Mouse (Mus musculus): ENCODE data around the gene Cep112. TPM values are rescaled to one million over a fixed set of nuclear protein-coding genes. Genes with fewer than 3 reads are reported as not detected.
"Not testable (repeated sequence)": the region's sequence is repeated elsewhere in the genome, so short reads cannot be mapped to it uniquely, and the experiment has no call there.

Cep112 gene
- total and polyA plus RNA-seq, 2 experiments from 2014 or later, result 8.6 to 17.2 TPM

- Histone ChIP-seq H3K4me3 (ENCODE audit: low read depth, low read length) (no peak overlapping the region), H3K27me3 (ENCODE audit: insufficient read depth, low read length) (no peaks in the 10 kb centered on the region), H3K9me3 (ENCODE audit: low read length) (no peaks in the 10 kb centered on the region), H3K4me2 (ENCODE audit: low read depth) (no peak overlapping the region), H3K27ac (ENCODE audit: low read depth, low read length) (no peak overlapping the region), H3K4me1 (ENCODE audit: insufficient read depth) (peaks cover 8% of the 10 kb centered on the region), H3K9ac (no peak overlapping the region), H3K36me3 (ENCODE audit: insufficient read depth) (no peaks in the 10 kb centered on the region)
- no peak for DNase-seq
- TF ChIP-seq CTCF (IDR thresholded peaks at IDR 0.05; ENCODE audit: low read depth), result no peak
- ATAC-seq, result no peak
- WGBS, result 27% methylated on average over 6 of the region's 6 CpGs
Measured at GRCm38 (mm10) chr11:108862360-108862759, 437.4 kb downstream of the Cep112 start.

GRCm38 (mm10) chr11:108865746-108866145 is 440.8 kb downstream of the Cep112 start:
- H3K4me3 ChIP-seq (ENCODE audit: low read depth, low read length), result no peak overlapping the region
- DNase-seq, result no peak
- H3K9ac ChIP-seq, result no peak overlapping the region
- TF ChIP-seq CTCF (IDR thresholded peaks at IDR 0.05; ENCODE audit: low read depth), result no peak
- H3K9me3 ChIP-seq (ENCODE audit: low read length), result no peaks in the 10 kb centered on the region
- ATAC-seq, result no peak
- no peaks in the 10 kb centered on the region for H3K27me3 ChIP-seq (ENCODE audit: insufficient read depth, low read length)
- WGBS, result 57% methylated on average over 8 of the region's 8 CpGs
- H3K36me3 ChIP-seq (ENCODE audit: insufficient read depth), result no peaks in the 10 kb centered on the region
- H3K4me2 ChIP-seq (ENCODE audit: low read depth), result no peak overlapping the region
- H3K4me1 ChIP-seq (ENCODE audit: insufficient read depth), result no peaks in the 10 kb centered on the region
- H3K27ac ChIP-seq (ENCODE audit: low read depth, low read length), result no peak overlapping the region

- H3K9me3 ChIP-seq (ENCODE audit: low read length), result no peaks in the 10 kb centered on the region
- DNase-seq (no peak), ATAC-seq (no peak)
- no peak overlapping the region for H3K27ac ChIP-seq (ENCODE audit: low read depth, low read length)
- TF ChIP-seq CTCF (IDR thresholded peaks at IDR 0.05; ENCODE audit: low read depth), result no peak
- H3K4me2 ChIP-seq (ENCODE audit: low read depth), result no peak overlapping the region
- WGBS, result 85% methylated on average over 6 of the region's 6 CpGs
- H3K9ac ChIP-seq, result no peak overlapping the region
- no peak overlapping the region for H3K4me3 ChIP-seq (ENCODE audit: low read depth, low read length)
- no peaks in the 10 kb centered on the region for H3K4me1 ChIP-seq (ENCODE audit: insufficient read depth)
- H3K27me3 ChIP-seq (ENCODE audit: insufficient read depth, low read length), result no peaks in the 10 kb centered on the region
- no peaks in the 10 kb centered on the region for H3K36me3 ChIP-seq (ENCODE audit: insufficient read depth)
Measured at GRCm38 (mm10) chr11:108867538-108867937, 442.5 kb downstream of the Cep112 start.

GRCm38 (mm10) chr11:108871284-108871683 is 446.3 kb downstream of the Cep112 start:
- not testable (repeated sequence) for H3K36me3 ChIP-seq (ENCODE audit: insufficient read depth); H3K9me3 ChIP-seq (ENCODE audit: low read length)

DNA sequence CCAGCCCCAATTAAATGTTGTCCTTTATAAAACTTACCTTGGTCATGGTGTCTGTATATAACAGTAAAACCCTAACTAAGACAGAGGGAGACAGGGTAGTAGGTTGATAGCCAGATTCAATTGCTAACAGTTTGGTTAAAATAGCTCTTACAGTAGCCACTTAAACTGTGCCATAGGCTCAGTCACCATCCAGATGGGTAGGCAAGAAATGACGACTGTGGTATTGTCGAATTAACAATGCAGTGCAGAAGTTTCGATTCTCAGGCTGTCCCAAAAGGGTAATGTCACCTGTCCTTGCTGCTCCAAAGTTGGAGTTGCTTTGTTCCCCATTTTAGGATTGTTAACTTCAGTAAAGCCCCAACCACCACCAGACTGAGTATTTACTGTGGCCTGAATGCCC is 446.8 kb downstream of the Cep112 start:
- H3K9me3 ChIP-seq (ENCODE audit: low read length), result no peaks in the 10 kb centered on the region
- ATAC-seq (no peak), DNase-seq (no peak)
- H3K36me3 ChIP-seq (ENCODE audit: insufficient read depth), result no peaks in the 10 kb centered on the region
- no peak overlapping the region for H3K4me3 ChIP-seq (ENCODE audit: low read depth, low read length)
- no peaks in the 10 kb centered on the region for H3K4me1 ChIP-seq (ENCODE audit: insufficient read depth)
- WGBS, result 91% methylated on average over 3 of the region's 3 CpGs
- no peak overlapping the region for H3K4me2 ChIP-seq (ENCODE audit: low read depth)
- no peak for TF ChIP-seq CTCF (IDR thresholded peaks at IDR 0.05; ENCODE audit: low read depth)
- no peak overlapping the region for H3K27ac ChIP-seq (ENCODE audit: low read depth, low read length)
- H3K27me3 ChIP-seq (ENCODE audit: insufficient read depth, low read length), result no peaks in the 10 kb centered on the region
- H3K9ac ChIP-seq, result no peak overlapping the region

More at GRCm38 (mm10) chr11:108871284-108871683, 446.3 kb downstream of the Cep112 start:
- WGBS, result 97% methylated on average over 1 of the region's 1 CpGs
- H3K27me3 ChIP-seq (ENCODE audit: insufficient read depth, low read length); H3K9ac ChIP-seq; ATAC-seq; H3K4me2 ChIP-seq (ENCODE audit: low read depth); H3K4me3 ChIP-seq (ENCODE audit: low read depth, low read length); H3K27ac ChIP-seq (ENCODE audit: low read depth, low read length); DNase-seq; H3K4me1 ChIP-seq (ENCODE audit: insufficient read depth): not testable (repeated sequence)

DNA sequence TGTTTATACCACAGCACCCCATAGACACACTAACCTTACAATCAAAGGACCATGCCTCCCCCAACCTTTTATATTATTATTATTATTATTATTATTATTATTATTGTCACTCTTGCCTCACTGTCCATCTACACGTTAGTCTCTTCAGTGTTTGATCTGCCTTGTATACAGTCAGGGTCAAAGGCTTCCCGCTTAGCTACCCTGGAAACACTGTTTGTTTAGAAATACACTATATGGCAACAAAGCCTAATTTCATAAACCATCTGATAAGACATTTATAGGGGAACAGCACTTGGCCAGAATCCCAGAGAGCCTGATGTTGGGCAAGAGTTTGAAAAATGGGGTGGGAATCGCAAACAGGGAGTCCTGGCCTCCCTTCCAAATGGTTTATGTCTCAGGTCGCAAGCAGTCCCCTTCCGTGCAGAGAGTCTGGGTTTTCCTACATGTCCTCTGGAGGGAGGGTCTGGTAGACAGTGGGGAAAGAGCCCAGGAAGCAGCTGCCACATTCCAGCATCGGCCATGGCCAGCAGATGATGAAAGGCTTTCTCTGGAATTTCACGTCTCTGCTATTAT is 451.7 kb downstream of the Cep112 start:
- no peaks in the 10 kb centered on the region for H3K27me3 ChIP-seq (ENCODE audit: insufficient read depth, low read length)
- H3K4me3 ChIP-seq (ENCODE audit: low read depth, low read length), result no peak overlapping the region
- 84% methylated on average over 7 of the region's 7 CpGs for WGBS
- no peak overlapping the region for H3K9ac ChIP-seq
- DNase-seq, result no peak
- no peaks in the 10 kb centered on the region for H3K36me3 ChIP-seq (ENCODE audit: insufficient read depth)
- H3K4me1 ChIP-seq (ENCODE audit: insufficient read depth), result no peaks in the 10 kb centered on the region
- ATAC-seq, result no peak
- H3K9me3 ChIP-seq (ENCODE audit: low read length), result no peaks in the 10 kb centered on the region
- H3K27ac ChIP-seq (ENCODE audit: low read depth, low read length), result no peak overlapping the region
- no peak for TF ChIP-seq CTCF (IDR thresholded peaks at IDR 0.05; ENCODE audit: low read depth)
- no peak overlapping the region for H3K4me2 ChIP-seq (ENCODE audit: low read depth)

DNA sequence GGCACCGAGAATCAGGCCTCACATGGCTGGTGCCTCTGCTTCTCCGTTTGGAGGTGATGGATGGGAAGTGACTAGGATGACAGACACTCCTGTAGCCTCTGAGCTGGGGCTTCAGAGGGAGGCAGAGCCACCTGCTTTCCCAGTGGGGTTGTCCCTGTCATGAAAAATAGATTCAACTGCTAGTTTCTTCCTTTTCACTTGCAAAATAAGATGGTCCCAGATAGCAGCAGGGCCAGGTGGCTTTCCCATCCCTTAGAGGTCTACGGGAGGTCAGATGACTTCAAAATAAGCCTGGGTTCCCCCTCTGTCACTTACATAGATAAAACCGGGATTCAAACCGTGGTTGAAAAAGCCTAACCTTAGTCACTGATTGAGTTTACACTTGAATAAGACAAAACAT is 452.5 kb downstream of the Cep112 start:
- no peaks in the 10 kb centered on the region for H3K9me3 ChIP-seq (ENCODE audit: low read length)
- H3K4me2 ChIP-seq (ENCODE audit: low read depth), result no peak overlapping the region
- H3K4me3 ChIP-seq (ENCODE audit: low read depth, low read length), result no peak overlapping the region
- H3K4me1 ChIP-seq (ENCODE audit: insufficient read depth), result no peaks in the 10 kb centered on the region
- DNase-seq, result no peak
- ATAC-seq, result no peak
- no peaks in the 10 kb centered on the region for H3K27me3 ChIP-seq (ENCODE audit: insufficient read depth, low read length)
- no peaks in the 10 kb centered on the region for H3K36me3 ChIP-seq (ENCODE audit: insufficient read depth)
- no peak overlapping the region for H3K27ac ChIP-seq (ENCODE audit: low read depth, low read length)
- no peak for TF ChIP-seq CTCF (IDR thresholded peaks at IDR 0.05; ENCODE audit: low read depth)
- H3K9ac ChIP-seq, result no peak overlapping the region
- WGBS, result 86% methylated on average over 5 of the region's 5 CpGs

All from forebrain, postnatal 0 days (tissue).